Mouse (Mus musculus): Measurements from ENCODE around the gene Casc1. TPM values are rescaled to one million over a fixed set of nuclear protein-coding genes. Genes with fewer than 3 reads are reported as not detected.

Gene Casc1
- total RNA-seq (2021) = 1 to 10 TPM in 1 of 2 experiments, under 1 TPM in 1; 0.74 to 1.0 TPM

- peak; percentile 98 for DNase-seq
Observed at GRCm38 (mm10) chr6:145210816-145211338, at the start of gene Casc1, which contains the start of gene Etfrf1. Casc1 (minus strand) TSS chr6:145211005. Etfrf1 (plus strand) TSS chr6:145211134.

GRCm38 (mm10) chr6:145256701-145257073 lies 45.9 kb upstream of the Casc1 start:
- DNase-seq = no peak

DNA sequence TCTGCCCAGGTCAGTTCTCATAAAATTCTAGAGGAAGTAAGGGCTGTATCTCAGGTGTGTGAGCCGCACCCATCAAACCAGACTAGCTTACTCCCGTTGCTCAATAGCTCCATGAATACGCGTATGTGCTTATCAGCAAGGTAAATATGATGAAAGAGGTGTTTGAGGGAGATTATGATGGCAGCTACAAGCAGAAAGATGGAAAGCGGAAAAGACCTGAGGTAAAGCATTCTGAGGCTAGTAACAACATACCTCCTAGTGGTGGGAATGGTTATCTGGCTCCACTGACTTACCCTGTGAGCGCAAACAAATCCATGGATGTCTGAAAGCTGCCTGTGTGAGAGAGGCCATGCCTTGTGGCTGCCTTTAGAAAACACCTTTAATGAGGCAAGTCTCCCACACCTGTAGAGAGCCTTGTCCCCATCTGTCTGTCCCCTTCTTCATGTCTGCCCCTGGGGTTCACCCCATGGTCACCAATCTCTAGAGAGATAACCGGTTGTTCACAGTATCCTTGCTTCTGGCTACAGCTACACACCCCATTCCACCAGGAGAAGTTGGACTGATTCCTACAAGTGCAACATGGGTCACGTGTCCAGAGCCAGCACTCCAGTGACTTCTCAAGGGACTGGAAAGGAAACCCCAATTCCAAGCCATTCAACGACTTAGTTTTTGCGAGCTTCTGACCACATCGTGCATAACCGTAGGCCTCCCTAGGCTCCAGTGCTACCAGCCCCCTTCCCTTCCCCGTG lies 45.3 kb upstream of the Casc1 start:
- peak; percentile 18 for DNase-seq

DNA sequence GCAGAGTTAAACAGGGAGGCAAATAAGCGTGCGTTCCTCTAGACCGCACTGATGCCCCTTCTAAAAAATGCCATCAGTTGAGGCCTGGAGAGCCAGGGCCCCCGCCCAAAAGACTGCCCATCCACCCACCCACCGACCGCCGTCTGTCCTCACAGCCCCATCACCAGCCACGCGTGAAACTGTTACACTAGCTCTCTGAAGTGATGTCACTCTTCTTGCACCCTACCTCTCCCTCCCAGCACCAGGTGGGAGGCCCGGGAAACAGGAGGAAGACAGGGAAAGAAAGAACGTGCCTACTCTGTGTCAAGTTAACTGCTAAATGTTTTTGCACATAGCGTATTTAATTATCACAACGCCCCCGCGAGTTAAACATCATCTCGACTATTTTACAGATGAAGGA lies 40.0 kb upstream of the Casc1 start:
- peak; percentile 11 for DNase-seq

DNA sequence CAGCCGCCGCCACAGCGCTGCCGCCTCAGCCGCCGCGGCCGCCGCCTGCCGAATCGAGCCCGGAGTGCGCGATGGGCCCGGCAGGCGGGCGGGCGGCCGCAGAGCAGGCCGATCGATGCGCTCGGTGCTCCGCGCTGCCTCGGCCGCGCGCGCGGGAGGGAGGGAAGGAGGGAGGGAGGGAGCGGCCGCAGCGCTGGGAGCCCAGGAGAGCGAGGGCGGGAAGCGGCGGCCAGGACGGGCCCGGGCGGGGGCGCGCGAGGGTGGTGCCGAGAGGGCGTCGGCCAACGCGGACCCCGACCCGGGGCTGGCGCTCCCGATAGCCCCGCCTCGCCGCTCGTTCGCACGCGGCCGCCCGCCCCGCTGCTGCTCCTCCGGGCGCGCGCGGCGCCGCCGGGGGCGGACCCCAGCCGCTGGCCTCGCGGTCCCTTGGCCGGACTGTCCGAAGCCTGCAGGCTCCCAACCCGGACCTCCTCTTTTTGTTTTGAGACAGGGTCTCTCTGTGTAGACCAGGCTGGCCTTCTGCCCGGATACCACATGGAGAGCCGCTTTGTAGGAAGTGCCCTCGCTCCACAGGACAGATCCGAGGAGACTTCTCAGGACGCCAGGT lies 39.5 kb upstream of the Casc1 start, which contains the start of gene Kras:
Gene Kras, minus strand, starts transcription at position 55 of the 607 bp plus-strand sequence.
- DNase-seq = peak; percentile 94

GRCm38 (mm10) chr6:145249291-145250184 lies 38.7 kb upstream of the Casc1 start:
- peak; percentile 62 for DNase-seq

DNA sequence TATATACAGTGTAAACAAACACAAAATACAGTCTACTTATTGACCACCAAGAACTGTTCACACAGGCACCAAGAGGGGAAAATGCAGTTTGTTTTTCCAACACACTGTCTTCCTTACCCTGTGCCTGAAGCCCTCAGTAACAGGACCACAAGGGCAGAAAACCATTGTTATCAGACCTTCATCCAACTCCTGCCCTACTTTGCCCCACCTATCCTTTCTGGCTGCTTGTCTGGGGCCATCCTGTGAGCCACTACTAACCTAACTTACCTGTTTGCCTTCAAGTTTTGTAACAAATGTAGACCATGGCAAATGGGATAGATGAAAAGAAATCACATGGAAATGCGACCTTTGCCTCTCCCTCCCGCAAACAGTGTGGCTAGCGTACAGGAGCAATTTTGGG lies 37.1 kb upstream of the Casc1 start:
- DNase-seq = no peak

DNA sequence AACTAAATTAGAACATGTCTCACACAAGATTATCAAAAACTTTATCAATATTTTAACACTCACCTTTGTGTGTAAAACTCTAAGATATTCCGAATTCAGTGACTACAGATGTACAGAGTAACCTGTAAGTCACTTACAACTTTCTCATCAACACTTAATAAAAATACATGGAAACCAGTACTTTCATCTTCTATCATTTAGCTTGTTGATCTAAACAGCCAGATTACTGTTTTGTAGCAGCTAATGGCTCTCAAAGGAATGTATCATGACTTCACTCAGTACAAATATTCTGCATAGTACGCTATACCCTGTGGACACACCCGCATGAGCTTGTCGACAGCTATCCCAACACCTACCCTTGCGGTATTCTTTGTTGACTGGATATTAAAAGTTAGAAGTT lies 36.0 kb upstream of the Casc1 start:
- DNase-seq = no peak

DNA sequence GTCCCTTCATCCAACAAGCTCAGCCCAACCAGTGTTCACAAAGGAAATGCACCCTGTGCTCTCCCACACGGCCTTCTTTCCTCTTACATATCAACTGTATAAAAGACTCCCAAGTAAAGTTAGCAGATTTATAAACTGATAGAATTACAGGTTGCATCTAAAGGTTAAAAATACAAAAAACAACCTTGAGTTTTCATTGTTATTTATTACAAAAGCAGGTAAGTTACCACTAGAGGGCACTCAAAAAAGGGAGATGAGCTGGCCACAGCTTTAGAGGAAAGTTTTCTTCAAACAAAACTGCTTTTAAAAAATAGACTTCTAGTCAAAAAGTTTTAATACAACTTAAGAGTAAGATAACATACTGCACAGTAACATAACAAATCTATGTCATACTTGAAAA lies 31.7 kb upstream of the Casc1 start:
- no peak for DNase-seq

GRCm38 (mm10) chr6:145240285-145240684 lies 29.5 kb upstream of the Casc1 start:
- no peak for DNase-seq

DNA sequence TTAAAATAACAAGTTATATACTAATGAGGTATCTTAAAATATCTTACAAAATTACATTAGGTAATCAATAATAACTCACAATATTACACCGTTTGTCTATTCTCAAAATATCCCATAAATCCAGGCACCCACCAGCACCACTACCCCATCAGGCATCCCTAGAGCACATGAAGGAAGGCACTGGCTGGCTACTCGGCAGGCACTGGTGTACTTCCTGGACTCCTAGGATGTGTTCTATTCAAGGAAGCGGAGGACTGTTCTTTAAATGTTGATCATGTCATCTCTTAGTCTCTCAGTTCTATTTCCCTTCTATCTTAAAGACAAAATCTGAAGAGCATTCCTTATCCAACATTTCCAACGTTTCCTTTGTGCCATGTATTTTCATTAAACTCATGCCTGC lies 26.3 kb upstream of the Casc1 start:
- no peak for DNase-seq

- DNase-seq = no peak
Observed at GRCm38 (mm10) chr6:145235367-145235766, 24.6 kb upstream of the Casc1 start.

DNA sequence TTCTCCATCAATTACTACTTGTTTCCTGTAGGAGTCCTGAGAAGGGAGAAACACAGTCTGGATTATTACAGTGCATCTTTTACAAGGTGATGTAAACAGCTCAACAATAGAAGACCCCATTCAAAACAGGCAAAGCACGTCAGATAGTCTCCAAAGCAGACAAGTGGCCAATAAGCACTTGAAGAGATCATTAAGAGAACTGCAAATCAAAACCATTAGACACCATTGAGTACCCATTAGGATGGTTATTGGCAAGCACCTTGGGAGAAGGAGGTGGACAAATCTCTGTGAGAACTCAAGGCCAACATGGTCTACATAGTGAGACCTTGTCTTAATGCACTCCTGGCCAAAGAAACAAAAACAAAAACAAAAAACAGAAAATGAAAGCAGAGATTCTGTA lies 23.6 kb upstream of the Casc1 start:
- DNase-seq = no peak

- DNase-seq = no peak
Observed at GRCm38 (mm10) chr6:145226296-145226695, 15.5 kb upstream of the Casc1 start.

DNA sequence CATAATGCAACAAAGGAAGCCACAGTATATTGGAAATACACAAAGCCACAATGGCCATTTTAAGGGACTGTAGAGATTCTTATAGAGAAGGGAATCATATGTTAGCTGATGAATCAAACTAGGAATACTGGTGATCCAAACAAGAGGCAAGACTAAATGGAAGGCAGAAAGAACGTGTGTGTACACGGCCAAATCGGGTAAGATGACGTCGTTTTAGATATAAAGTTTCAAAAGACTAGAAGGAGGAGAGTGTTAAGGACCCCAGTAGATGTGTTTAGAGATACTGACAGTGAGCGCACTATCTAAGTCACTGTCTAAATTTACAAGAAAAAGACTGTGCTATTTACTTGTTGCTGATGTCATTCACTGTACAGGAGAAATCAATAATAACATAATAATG lies 13.4 kb upstream of the Casc1 start:
- no peak for DNase-seq

DNA sequence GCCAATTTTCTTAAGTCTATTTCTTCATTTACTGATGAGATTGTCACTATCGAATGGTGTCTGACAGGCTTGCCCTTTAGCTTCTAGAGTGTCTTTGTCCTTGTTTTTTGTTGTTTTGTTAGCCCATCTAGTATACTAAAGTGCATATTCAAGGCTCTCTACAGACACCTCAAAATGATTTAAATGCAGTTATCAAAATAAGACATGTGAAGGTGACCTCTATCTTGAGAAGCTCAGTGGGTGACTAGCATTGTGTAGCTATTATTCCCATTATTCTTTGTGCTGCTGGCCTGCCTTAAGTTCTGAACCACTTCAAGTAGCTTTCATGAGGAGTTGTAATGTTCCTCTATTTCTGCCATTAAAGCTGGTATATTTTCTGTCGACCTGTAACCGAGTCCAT lies 5.0 kb upstream of the Casc1 start:
- no peak for DNase-seq

DNA sequence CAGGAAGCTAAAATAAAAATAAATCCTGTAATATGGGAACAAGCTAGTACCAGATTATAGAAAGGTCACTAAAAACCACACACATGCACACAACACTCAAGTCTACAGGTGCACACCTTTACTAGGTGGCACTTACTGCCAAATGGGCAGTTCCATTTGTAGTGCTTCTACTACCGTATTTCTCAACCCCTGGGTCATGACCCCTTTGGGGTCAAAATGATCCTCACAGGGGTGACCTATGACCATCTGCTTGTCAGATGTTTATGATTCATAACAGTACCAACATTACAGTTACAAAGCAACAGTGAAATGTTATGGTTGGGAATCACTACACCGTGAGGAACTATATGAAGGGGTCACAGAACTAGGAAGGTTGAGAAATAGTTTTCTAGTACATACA lies 3.1 kb upstream of the Casc1 start:
- DNase-seq = no peak

GRCm38 (mm10) chr6:145211376-145212305 lies 836 bp upstream of the Casc1 start:
- DNase-seq = no peak

GRCm38 (mm10) chr6:145210056-145210680 lies 637 bp downstream of the Casc1 start:
- DNase-seq = no peak

DNA sequence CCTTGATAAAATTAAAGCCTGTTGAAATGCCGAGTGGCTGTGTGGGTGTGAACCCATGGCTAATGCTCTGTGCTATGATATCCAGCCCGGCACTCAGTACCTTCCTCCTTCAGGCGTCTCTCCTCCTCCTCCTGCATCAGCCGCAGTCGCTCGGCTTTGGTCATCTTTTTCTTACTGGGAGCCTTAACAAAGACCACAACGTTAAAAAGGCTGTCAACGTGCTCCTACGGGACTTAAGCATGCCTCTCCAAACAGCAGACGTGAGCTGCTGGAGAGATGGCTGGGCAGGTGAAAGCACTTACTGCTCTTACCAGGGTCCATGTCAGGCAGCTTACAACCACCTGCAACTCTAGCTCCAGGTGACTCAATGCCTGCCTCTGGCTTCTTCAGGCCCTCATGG lies 5.7 kb downstream of the Casc1 start:
- no peak for DNase-seq

DNA sequence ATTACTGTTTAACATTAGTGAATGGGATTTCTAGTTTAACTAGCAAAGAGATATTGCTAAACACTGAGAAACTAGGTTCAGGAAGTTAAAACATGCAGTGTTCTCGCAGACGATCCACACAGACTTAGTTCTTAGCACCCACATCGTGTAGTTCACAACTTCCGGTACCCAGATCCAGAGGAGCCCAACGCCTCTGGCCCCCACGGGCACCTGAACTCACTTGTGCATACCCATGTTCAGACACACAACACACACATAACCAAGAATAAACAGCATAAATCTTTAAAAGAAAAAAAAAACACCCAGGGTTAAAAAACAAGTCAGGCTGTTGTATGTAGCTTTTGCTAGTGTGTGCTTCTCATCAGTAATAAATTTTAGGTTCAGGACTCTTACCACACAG lies 6.4 kb downstream of the Casc1 start:
- DNase-seq = no peak

Measured in heart, postnatal 4 days (tissue).